12 mouse cellular contexts compared by ENCODE assay signal in the genomic region with DNA sequence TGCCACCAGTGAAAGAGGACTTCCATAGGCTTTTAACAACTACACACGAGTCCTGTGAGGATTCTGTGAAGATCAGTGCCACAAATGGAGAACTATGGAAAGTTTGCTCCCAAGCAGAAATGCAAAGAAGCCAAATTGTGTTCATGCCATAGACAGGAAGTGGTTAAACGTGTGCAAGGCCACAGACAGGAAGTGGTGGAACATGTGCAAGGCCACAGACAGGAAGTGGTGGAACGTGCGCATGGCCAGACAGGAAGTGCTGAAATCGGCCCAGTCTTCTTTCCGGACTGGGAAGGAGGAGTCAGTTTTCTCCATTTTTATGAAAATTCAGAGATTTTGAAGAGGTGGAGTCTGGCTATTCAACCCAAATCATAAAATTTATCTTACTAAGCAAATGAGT.
DNase-seq lines count a peak whose midpoint lies in the region; ATAC-seq and TF ChIP-seq lines count a peak whose summit lies in the region.
"Had no signal": no experiment of that assay in that cellular context is flagged by ENCODE, and none has a peak within 500 bp of the region (broad histone marks: within the 10 kb centered on the region; RNA-seq: fewer than 3 reads in every experiment).

No protein-coding gene starts in this region.

- no peak for TF ChIP-seq CTCF in liver, embryonic 14.5 days (IDR thresholded peaks at IDR 0.05; ENCODE audit: low read depth)
- no peak for TF ChIP-seq CTCF in thymus, adult 2 months (IDR thresholded peaks at IDR 0.05; ENCODE audit: borderline replicate concordance, control insufficient read depth, extremely low read depth, insufficient read depth, low read length, poor library complexity)
- no peak for TF ChIP-seq CTCF in midbrain, postnatal 0 days (IDR thresholded peaks at IDR 0.05)

- DNase-seq in liver, embryonic 13.5 days = peak; percentile 2
- no peak for DNase-seq in liver, embryonic 11.5 days (ENCODE audit: low spot score)
- peak in 2 of 3 experiments; percentile 11 to 13 for DNase-seq in liver, embryonic 14.5 days (ENCODE audit: low read depth in 3 of 3, low spot score in 3 of 3)
- peak; percentile 15 for DNase-seq in thymus, adult 2 months
- no peak for DNase-seq in left cerebral cortex, postnatal 25 days (ENCODE audit: low spot score in 2 of 2)
- DNase-seq in midbrain, postnatal 0 days (ENCODE audit: low spot score) = no peak
- DNase-seq: cerebellum, adult 2 months; midbrain, embryonic 14.5 days; right cerebral cortex, adult 18-20 months had no signal

- no peak overlapping the region for H3K27ac ChIP-seq in liver, embryonic 13.5 days
- H3K27ac ChIP-seq in liver, embryonic 11.5 days (ENCODE audit: low read depth, low read length) = no peak overlapping the region
- no peak overlapping the region for H3K27ac ChIP-seq in liver, embryonic 14.5 days
- H3K27ac ChIP-seq in thymus, adult 2 months (ENCODE audit: control insufficient read depth, insufficient read depth, low read length) = no peak overlapping the region
- H3K27ac ChIP-seq in hindbrain, embryonic 13.5 days = no peak overlapping the region
- no peak overlapping the region for H3K27ac ChIP-seq in midbrain, postnatal 0 days (ENCODE audit: low read depth, low read length)
- H3K27ac ChIP-seq: neural tube, embryonic 13.5 days had no signal

- TF ChIP-seq POLR2A in thymus, adult 2 months (IDR thresholded peaks at IDR 0.05; ENCODE audit: control insufficient read depth, extremely low read depth, insufficient read depth, low read length, poor library complexity) = no peak

- no peaks in the 10 kb centered on the region for H3K9me3 ChIP-seq in liver, embryonic 13.5 days (replicated peaks)
- H3K9me3 ChIP-seq in liver, embryonic 11.5 days (ENCODE audit: control insufficient read depth, low read length) = 0 out of 2 replicates have a peak, but pooled peaks cover 2% of the 10 kb centered on the region
- no peaks in the 10 kb centered on the region for H3K9me3 ChIP-seq in liver, embryonic 14.5 days (ENCODE audit: control insufficient read depth, low read length)
- no peaks in the 10 kb centered on the region for H3K9me3 ChIP-seq in hindbrain, embryonic 13.5 days
- no peaks in the 10 kb centered on the region for H3K9me3 ChIP-seq in midbrain, postnatal 0 days (ENCODE audit: low read length)

- 19% methylated on average over 6 of the region's 6 CpGs for WGBS in liver, embryonic 13.5 days (ENCODE audit: insufficient replicate concordance)
- WGBS in liver, embryonic 11.5 days = 46% methylated on average over 6 of the region's 6 CpGs
- 14% methylated on average over 6 of the region's 6 CpGs for WGBS in liver, embryonic 14.5 days (ENCODE audit: insufficient replicate concordance)
- 3% methylated on average over 6 of the region's 6 CpGs for WGBS in thymus, adult 2 months
- WGBS in hindbrain, embryonic 13.5 days = 80% methylated on average over 6 of the region's 6 CpGs
- 84% methylated on average over 6 of the region's 6 CpGs for WGBS in midbrain, postnatal 0 days

- no peak for TF ChIP-seq EP300 in liver, embryonic 14.5 days (IDR thresholded peaks at IDR 0.05; ENCODE audit: low read depth)

- no peaks in the 10 kb centered on the region for H3K36me3 ChIP-seq in liver, embryonic 13.5 days
- H3K36me3 ChIP-seq in liver, embryonic 11.5 days (ENCODE audit: control insufficient read depth, insufficient read depth, low read length) = no peaks in the 10 kb centered on the region
- no peaks in the 10 kb centered on the region for H3K36me3 ChIP-seq in liver, embryonic 14.5 days (replicated peaks; ENCODE audit: control insufficient read depth, insufficient read depth, low read depth)
- no peaks in the 10 kb centered on the region for H3K36me3 ChIP-seq in thymus, adult 2 months (ENCODE audit: control insufficient read depth, insufficient read depth, low read length)
- no peaks in the 10 kb centered on the region for H3K36me3 ChIP-seq in hindbrain, embryonic 13.5 days
- no peaks in the 10 kb centered on the region for H3K36me3 ChIP-seq in midbrain, postnatal 0 days (ENCODE audit: insufficient read depth, low read length)
- H3K36me3 ChIP-seq: neural tube, embryonic 13.5 days had no signal

- no peaks in the 10 kb centered on the region for H3K27me3 ChIP-seq in liver, embryonic 13.5 days
- H3K27me3 ChIP-seq in liver, embryonic 11.5 days (replicated peaks; ENCODE audit: control insufficient read depth, insufficient read depth, low read length) = no peaks in the 10 kb centered on the region
- H3K27me3 ChIP-seq in liver, embryonic 14.5 days (ENCODE audit: control insufficient read depth, insufficient read depth, low read length) = no peaks in the 10 kb centered on the region
- no peaks in the 10 kb centered on the region for H3K27me3 ChIP-seq in thymus, adult 2 months (ENCODE audit: control insufficient read depth, insufficient read depth, low read length)
- H3K27me3 ChIP-seq in hindbrain, embryonic 13.5 days = no peaks in the 10 kb centered on the region
- no peaks in the 10 kb centered on the region for H3K27me3 ChIP-seq in midbrain, postnatal 0 days (ENCODE audit: insufficient read depth, low read length)
- H3K27me3 ChIP-seq: neural tube, embryonic 13.5 days had no signal

- intact Hi-C loops in left cerebral cortex, postnatal 25 days (cut with DNase I) = no loop called here

- no peak for ATAC-seq in liver, embryonic 13.5 days (ENCODE audit: low read depth)
- ATAC-seq in liver, embryonic 11.5 days (replicated peaks; ENCODE audit: low FRiP score) = no peak
- no peak for ATAC-seq in liver, embryonic 14.5 days (ENCODE audit: insufficient read depth)
- ATAC-seq in hindbrain, embryonic 13.5 days (ENCODE audit: low FRiP score) = no peak
- no peak for ATAC-seq in midbrain, postnatal 0 days (ENCODE audit: low FRiP score)
- ATAC-seq: inflammation-experienced regulatory T-cells, adult 6 months had no signal

- H3K4me1 ChIP-seq in liver, embryonic 13.5 days (replicated peaks) = no peaks in the 10 kb centered on the region
- H3K4me1 ChIP-seq in liver, embryonic 11.5 days (replicated peaks; ENCODE audit: control insufficient read depth, insufficient read depth, low read length) = no peaks in the 10 kb centered on the region
- no peaks in the 10 kb centered on the region for H3K4me1 ChIP-seq in liver, embryonic 14.5 days (replicated peaks; ENCODE audit: control insufficient read depth in 2 of 2, insufficient read depth in 2 of 2, low read length in 1 of 2)
- peaks cover 3% of the 10 kb centered on the region for H3K4me1 ChIP-seq in thymus, adult 2 months (replicated peaks; ENCODE audit: control insufficient read depth, insufficient read depth, low read length)
- no peaks in the 10 kb centered on the region for H3K4me1 ChIP-seq in hindbrain, embryonic 13.5 days (replicated peaks)
- H3K4me1 ChIP-seq in midbrain, postnatal 0 days (ENCODE audit: insufficient read depth, low read length) = no peaks in the 10 kb centered on the region
- H3K4me1 ChIP-seq: neural tube, embryonic 13.5 days had no signal

- H3K9ac ChIP-seq in liver, embryonic 13.5 days = no peak overlapping the region
- H3K9ac ChIP-seq in liver, embryonic 11.5 days (ENCODE audit: low read depth, low read length) = no peak overlapping the region
- no peak overlapping the region for H3K9ac ChIP-seq in liver, embryonic 14.5 days (replicated peaks)
- no peak overlapping the region for H3K9ac ChIP-seq in hindbrain, embryonic 13.5 days
- H3K9ac ChIP-seq in midbrain, postnatal 0 days (replicated peaks; ENCODE audit: low read length, poor library complexity, severe bottlenecking) = no peak overlapping the region
- H3K9ac ChIP-seq: neural tube, embryonic 13.5 days had no signal

- H3K4me3 ChIP-seq in liver, embryonic 13.5 days (replicated peaks) = no peak overlapping the region
- H3K4me3 ChIP-seq in liver, embryonic 11.5 days (ENCODE audit: low read depth, low read length) = no peak overlapping the region
- no peak overlapping the region for H3K4me3 ChIP-seq in liver, embryonic 14.5 days (ENCODE audit: insufficient read depth in 1 of 2, low read depth in 2 of 2, low read length in 2 of 2)
- no peak overlapping the region for H3K4me3 ChIP-seq in thymus, adult 2 months (ENCODE audit: control insufficient read depth, insufficient read depth, low read length)
- H3K4me3 ChIP-seq in hindbrain, embryonic 13.5 days = no peak overlapping the region
- no peak overlapping the region for H3K4me3 ChIP-seq in midbrain, postnatal 0 days (ENCODE audit: low read depth, low read length)
- H3K4me3 ChIP-seq: neural tube, embryonic 13.5 days had no signal

- H3K4me2 ChIP-seq in liver, embryonic 13.5 days = no peak overlapping the region
- H3K4me2 ChIP-seq in liver, embryonic 11.5 days = no peak overlapping the region
- no peak overlapping the region for H3K4me2 ChIP-seq in liver, embryonic 14.5 days (ENCODE audit: low read depth)
- H3K4me2 ChIP-seq in hindbrain, embryonic 13.5 days = no peak overlapping the region
- H3K4me2 ChIP-seq in midbrain, postnatal 0 days (ENCODE audit: low read depth, low read length, poor library complexity, severe bottlenecking) = no peak overlapping the region
- H3K4me2 ChIP-seq: neural tube, embryonic 13.5 days had no signal

Comparison
In these comparisons a context has a peak if more than half of its experiments do, and no peak if none do; other contexts are left out.
1. DNase-seq: peak in liver, embryonic 13.5 days (single experiment), liver, embryonic 14.5 days (2 of 3) and thymus, adult 2 months (single experiment); none in liver, embryonic 11.5 days (single experiment), left cerebral cortex, postnatal 25 days (0 of 2) and midbrain, postnatal 0 days (single experiment).